Mouse (Mus musculus) embryonic facial prominence, embryonic 11.5 days (tissue): ENCODE data around the gene Rabep1. TPM values are rescaled to one million over a fixed set of nuclear protein-coding genes. Genes with fewer than 3 reads are reported as not detected.

Experiments
- ATAC-seq: fragments of 200-750 bp; cut with Nextera tagmentation; replicated peaks from 2 replicates; pipeline ENCODE4 v1.8.0; 2017; ENCODE audit warnings: low read depth; ENCODE audit not compliant: insufficient number of reproducible peaks, low FRiP score, low TSS enrichment
- DNase-seq: peaks from one replicate; pipeline ENCODE4 v3.0.0-alpha.2; 2015; ENCODE audit warnings: low spot score
- H3K27ac ChIP-seq: fragments of 300-500 bp; sonication (generic); replicated peaks from 2 replicates; pipeline ENCODE4 v1.5.1; 2014; ENCODE audit warnings: mild to moderate bottlenecking, low read depth, low read length, control low read depth
- H3K27me3 ChIP-seq: fragments of 300-500 bp; sonication (generic); 2 replicates; pipeline ENCODE4 v1.6.1; 2014; ENCODE audit warnings: mild to moderate bottlenecking, low read length, moderate library complexity, mixed read lengths; ENCODE audit not compliant: control insufficient read depth, insufficient read depth
- H3K36me3 ChIP-seq: fragments of 300-500 bp; sonication (generic); replicated peaks from 2 replicates; pipeline ENCODE4 v1.6.1; 2014; ENCODE audit warnings: low read depth, mild to moderate bottlenecking, low read length, moderate library complexity, mixed read lengths; ENCODE audit not compliant: control insufficient read depth, insufficient read depth
- H3K4me1 ChIP-seq: fragments of 300-500 bp; sonication (generic); 2 replicates; pipeline ENCODE4 v1.6.1; 2014; ENCODE audit warnings: low read length, mixed read lengths; ENCODE audit not compliant: control insufficient read depth, insufficient read depth
- H3K4me2 ChIP-seq: fragments of 300-500 bp; sonication (generic); 2 replicates; pipeline ENCODE4 v1.6.1; 2014; ENCODE audit warnings: low read depth, mild to moderate bottlenecking, control low read depth, low read length, moderate library complexity
- H3K4me3 ChIP-seq: fragments of 300-500 bp; sonication (generic); 2 replicates; pipeline ENCODE4 v1.5.1; 2014; ENCODE audit warnings: low read depth, low read length, control low read depth
- H3K9ac ChIP-seq: fragments of 300-500 bp; sonication (generic); replicated peaks from 2 replicates; pipeline ENCODE4 v1.6.1; 2014; ENCODE audit warnings: mild to moderate bottlenecking, control low read depth, low read length
- H3K9me3 ChIP-seq: fragments of 300-500 bp; sonication (generic); replicated peaks from 2 replicates; pipeline ENCODE4 v1.6.1; 2016; ENCODE audit warnings: mild to moderate bottlenecking, low read length, inconsistent platforms, mixed read lengths; ENCODE audit not compliant: control insufficient read depth
- WGBS: fragments of 180-500 bp; shearing (Covaris S2); extraction: QIAGEN DNeasy Blood & Tissue Kit; methylation state at CpG from one replicate; pipeline ENCODE4 v1.1.7; 2014; 5-methylcytosine and 5-hydroxymethylcytosine counted together
- polyA plus RNA-seq: library from polyadenylated mRNA; unstranded; fragments of >200 nt; fragmentation: Nextera tagmentation; extraction: Ambion mirVana; gene quantifications from 2 replicates; pipeline ENCODE4 v1.2.1, GENCODE M21; 2014

Gene Rabep1
- polyA plus RNA-seq, 1 experiment from 2014 or later = 36.6 TPM

DNA sequence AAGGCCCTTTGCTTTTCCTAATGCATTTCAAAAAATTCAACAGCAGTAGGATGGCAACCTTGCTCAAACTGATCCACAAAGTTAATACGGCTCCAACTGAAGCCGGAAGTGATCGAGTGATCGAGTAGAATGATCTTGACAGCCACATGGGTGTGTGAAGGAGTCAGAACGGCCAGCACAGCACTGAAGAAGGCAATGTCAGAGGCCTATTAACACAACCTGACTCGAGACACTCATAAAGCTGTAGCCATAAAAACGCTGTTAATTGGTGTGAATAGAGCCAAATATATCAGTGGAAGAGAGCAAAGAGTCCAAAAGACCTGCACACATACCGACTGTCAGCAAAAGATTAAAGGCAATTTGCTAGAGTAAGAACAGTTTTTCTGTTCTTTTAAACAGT is 24.5 kb upstream of the Rabep1 start:
- ATAC-seq = no peak
- H3K27ac ChIP-seq = no peak overlapping the region
- no peaks in the 10 kb centered on the region for H3K27me3 ChIP-seq
- H3K9ac ChIP-seq = no peak overlapping the region
- H3K4me3 ChIP-seq = no peak overlapping the region
- H3K9me3 ChIP-seq = no peaks in the 10 kb centered on the region
- WGBS = 81% methylated on average over 8 of the region's 8 CpGs
- no peaks in the 10 kb centered on the region for H3K4me1 ChIP-seq
- no peak for DNase-seq
- no peak overlapping the region for H3K4me2 ChIP-seq
- H3K36me3 ChIP-seq = no peaks in the 10 kb centered on the region

DNA sequence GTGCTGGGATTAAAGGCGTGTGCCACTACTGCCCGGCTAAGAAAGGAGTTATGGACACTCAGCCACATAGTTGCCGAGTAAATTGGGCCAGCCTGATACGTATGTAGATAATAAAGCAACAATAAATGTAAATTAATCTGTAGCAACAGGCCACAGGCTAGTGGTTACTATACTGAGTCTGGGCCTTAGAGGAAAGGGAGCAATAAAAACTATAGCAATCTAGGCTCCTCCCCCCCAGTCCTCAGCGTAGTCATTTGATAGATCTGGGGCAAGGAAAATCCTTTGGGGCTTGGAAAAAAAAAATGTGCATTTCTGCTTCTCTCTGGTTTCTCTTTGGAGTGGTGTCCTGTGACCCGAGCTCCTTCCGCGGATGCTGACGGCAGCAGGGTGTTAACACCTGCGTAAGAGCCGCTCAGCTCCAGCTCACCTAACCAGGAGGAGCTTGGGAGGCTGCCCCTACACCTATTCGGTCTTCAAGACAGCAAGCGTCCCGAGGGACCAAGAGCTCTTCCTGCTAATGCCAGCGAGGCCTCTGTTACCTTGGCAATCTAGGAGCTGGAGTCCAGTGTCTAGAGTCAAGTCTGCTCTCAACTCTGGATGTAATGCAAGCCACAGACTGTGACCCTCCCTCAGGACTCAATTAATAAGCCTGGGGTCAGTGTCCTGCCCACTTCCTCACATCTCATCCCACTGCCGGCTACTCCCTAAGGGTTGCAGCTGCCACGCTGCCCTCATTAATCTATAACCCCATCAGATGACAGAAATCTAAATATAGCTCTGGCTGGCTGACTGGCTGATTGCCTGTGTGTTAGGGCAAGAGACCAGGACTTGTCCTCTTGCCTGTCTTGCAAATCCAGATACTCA is 22.6 kb upstream of the Rabep1 start:
- Histone ChIP-seq H3K4me2 (no peak overlapping the region), H3K9ac (no peak overlapping the region), H3K27ac (no peak overlapping the region), H3K4me1 (no peaks in the 10 kb centered on the region), H3K9me3 (no peaks in the 10 kb centered on the region), H3K4me3 (no peak overlapping the region), H3K27me3 (no peaks in the 10 kb centered on the region), H3K36me3 (no peaks in the 10 kb centered on the region)
- DNase-seq (peak; percentile 15), ATAC-seq (0 out of 2 replicates have a peak, but pooled peaks have one; percentile 34)
- WGBS = 45% methylated on average over 17 of the region's 17 CpGs

DNA sequence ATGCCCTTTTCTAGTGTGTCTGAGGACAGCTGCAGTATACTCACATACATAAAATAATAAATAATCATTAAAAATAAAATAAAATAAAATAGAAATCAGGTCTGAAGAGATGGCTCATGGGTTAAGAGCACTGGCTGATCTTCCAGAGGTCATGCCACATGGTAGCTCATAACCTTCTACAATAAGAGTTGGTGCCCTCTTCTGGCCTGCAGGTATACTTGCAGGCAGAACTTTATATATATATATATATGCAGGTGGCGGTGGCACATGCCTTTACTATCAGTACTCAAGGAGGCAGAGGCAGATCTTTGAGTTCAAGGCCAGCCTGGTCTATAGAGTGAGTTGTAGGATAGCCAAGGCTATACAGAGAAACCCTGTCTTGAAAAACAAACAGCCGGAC is 18.4 kb upstream of the Rabep1 start:
- Histone ChIP-seq H3K9me3 (no peaks in the 10 kb centered on the region), H3K36me3 (no peaks in the 10 kb centered on the region), H3K27ac (no peak overlapping the region), H3K9ac (no peak overlapping the region), H3K4me3 (no peak overlapping the region), H3K4me1 (no peaks in the 10 kb centered on the region), H3K27me3 (no peaks in the 10 kb centered on the region), H3K4me2 (no peak overlapping the region)
- 85% methylated on average over 2 of the region's 2 CpGs for WGBS
- DNase-seq = no peak
- no peak for ATAC-seq

GRCm38 (mm10) chr11:70828975-70829615 is 15.5 kb upstream of the Rabep1 start:
- DNase-seq (peak; percentile 23), ATAC-seq (no peak)
- no peaks in the 10 kb centered on the region for H3K27me3 ChIP-seq
- H3K4me3 ChIP-seq = no peak overlapping the region
- no peak overlapping the region for H3K4me2 ChIP-seq
- H3K4me1 ChIP-seq = no peaks in the 10 kb centered on the region
- H3K36me3 ChIP-seq = no peaks in the 10 kb centered on the region
- H3K9ac ChIP-seq = no peak overlapping the region
- no peaks in the 10 kb centered on the region for H3K9me3 ChIP-seq
- H3K27ac ChIP-seq = no peak overlapping the region
- 63% methylated on average over 11 of the region's 11 CpGs for WGBS

- Histone ChIP-seq H3K9me3 (no peaks in the 10 kb centered on the region), H3K4me1 (no peaks in the 10 kb centered on the region), H3K36me3 (no peaks in the 10 kb centered on the region), H3K27me3 (no peaks in the 10 kb centered on the region), H3K9ac (no peak overlapping the region), H3K27ac (no peak overlapping the region), H3K4me2 (no peak overlapping the region), H3K4me3 (no peak overlapping the region)
- WGBS = 49% methylated on average over 3 of the region's 3 CpGs
- ATAC-seq (no peak), DNase-seq (no peak)
These were observed 13.4 kb upstream of the Rabep1 start for GRCm38 (mm10) chr11:70831201-70831600.

DNA sequence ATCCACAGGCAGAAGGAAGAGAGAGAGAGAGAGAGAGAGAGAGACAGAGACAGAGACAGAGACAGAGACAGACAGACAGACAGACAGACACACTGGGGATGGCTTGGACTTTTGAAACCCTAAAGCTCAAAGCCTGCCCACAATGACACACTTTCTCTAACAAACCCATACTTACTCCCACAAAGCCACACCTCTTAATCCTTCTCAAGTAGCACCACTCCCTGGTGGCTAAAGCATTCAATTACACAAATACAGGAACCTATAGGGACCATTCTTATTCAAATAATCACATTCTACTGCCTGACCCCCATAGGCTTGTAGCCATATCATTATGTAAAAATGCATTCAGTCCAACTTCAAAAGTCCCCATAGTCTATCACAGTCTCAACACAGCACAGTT is 11.2 kb upstream of the Rabep1 start:
- H3K9ac ChIP-seq = no peak overlapping the region
- no peak overlapping the region for H3K4me2 ChIP-seq
- H3K36me3 ChIP-seq = no peaks in the 10 kb centered on the region
- ATAC-seq = no peak
- DNase-seq = no peak
- H3K9me3 ChIP-seq = no peaks in the 10 kb centered on the region
- no peaks in the 10 kb centered on the region for H3K27me3 ChIP-seq
- no peak overlapping the region for H3K4me3 ChIP-seq
- no peak overlapping the region for H3K27ac ChIP-seq
- H3K4me1 ChIP-seq = no peaks in the 10 kb centered on the region

GRCm38 (mm10) chr11:70833831-70834230 is 10.7 kb upstream of the Rabep1 start:
- H3K27me3 ChIP-seq = no peaks in the 10 kb centered on the region
- no peaks in the 10 kb centered on the region for H3K36me3 ChIP-seq
- H3K9me3 ChIP-seq = no peaks in the 10 kb centered on the region
- no peak overlapping the region for H3K4me3 ChIP-seq
- 78% methylated on average over 3 of the region's 3 CpGs for WGBS
- DNase-seq = no peak
- no peaks in the 10 kb centered on the region for H3K4me1 ChIP-seq
- no peak overlapping the region for H3K27ac ChIP-seq
- H3K4me2 ChIP-seq = no peak overlapping the region
- H3K9ac ChIP-seq = no peak overlapping the region
- ATAC-seq = no peak

- Histone ChIP-seq H3K4me2 (no peak overlapping the region), H3K9ac (no peak overlapping the region), H3K9me3 (no peaks in the 10 kb centered on the region), H3K4me3 (no peak overlapping the region), H3K4me1 (no peaks in the 10 kb centered on the region), H3K27me3 (no peaks in the 10 kb centered on the region), H3K27ac (no peak overlapping the region), H3K36me3 (no peaks in the 10 kb centered on the region)
- WGBS = 72% methylated on average over 6 of the region's 6 CpGs
- no peak for DNase-seq
- no peak for ATAC-seq
These were observed 9.2 kb upstream of the Rabep1 start for GRCm38 (mm10) chr11:70835381-70835831.
